Mouse (Mus musculus) mouse trophoblast stem cell (cell line): ENCODE data around the gene Shf.

Source experiments
- in situ Hi-C, 2 experiments: fragments of 300-500 bp; cut with MseI, MboI; formaldehyde crosslinking; loops; 2 replicates in 1 of 2; 3 replicates in 1 of 2; pipeline ENCODE4 v1.15.1; 2025

The Shf gene

DNA sequence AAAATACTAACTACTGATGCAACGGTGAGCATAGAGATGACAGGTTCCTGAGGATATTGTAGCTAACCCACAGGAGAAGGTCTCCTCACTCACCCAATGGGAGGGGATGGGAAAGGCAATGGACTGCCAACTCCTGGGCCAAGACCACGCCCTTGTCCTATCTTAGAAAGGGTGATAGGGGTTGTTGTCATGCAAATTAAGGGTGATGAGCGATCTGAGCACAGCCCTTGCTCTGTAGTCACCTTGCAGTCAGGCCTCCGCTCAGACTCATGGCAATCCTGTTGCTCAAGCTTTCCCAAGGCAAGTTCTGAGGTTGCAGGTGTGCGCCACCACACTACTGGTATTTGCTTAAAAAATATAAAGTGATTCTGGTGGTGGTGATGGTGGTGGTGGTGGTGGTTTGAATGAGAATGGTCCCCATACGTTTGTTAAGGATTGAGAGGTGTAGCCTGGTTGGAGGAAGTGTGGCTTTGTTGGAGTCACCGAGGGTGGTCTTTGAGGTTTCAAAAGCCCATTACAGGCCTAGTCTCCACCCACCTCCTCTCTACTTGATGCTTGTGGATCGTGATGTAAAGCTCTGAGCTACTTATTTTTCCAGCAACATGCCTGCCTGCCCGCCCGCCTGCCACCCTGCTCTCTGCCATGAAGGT lies 1.3 kb upstream of the Shf start:
- in situ Hi-C loops: no loop called here

DNA sequence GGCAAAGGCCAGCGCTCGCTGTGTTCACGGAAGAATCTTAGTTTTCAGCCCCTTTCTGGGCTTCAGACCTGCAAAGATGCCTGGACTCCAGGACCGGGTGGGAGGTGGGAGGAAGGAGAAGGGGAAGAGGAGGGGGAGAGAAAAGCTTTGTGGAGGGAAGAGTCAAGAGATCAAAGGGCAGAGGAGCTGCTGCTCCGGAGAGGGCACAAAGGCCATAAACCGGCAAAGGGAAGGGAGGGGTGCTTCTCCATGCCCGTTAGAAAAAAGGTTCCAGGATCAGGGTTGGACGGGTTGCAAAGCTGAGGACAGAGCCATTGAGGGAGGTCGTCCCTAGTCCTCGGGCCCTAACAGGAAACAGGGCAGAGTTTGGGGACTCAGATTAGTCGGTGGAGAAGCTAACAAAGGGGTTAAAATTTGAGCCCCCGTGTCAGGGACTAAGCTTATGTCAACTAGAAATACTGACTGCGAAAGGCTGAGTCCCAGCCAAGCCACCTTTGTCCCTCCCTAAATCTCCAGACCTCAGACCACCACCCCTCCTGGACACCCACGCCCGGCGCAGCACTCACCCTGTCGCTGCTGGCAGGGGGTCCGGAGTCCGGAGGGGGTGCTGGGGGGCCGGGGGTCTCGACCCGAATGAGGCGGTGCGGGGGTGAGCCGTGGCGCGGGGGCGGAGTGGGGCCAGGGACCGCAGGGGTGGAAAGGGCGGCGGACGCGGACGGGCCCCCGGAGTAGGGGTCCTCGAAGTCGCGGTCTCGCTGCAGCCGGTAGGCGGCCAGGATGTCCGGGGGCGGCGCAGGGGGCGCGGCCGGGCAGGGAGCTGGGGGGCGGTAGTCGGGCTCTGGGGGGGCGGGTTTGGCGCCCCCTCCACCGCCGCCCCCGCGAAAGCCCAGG lies 636 bp downstream of the Shf start:
- in situ Hi-C loops: no loop called here

DNA sequence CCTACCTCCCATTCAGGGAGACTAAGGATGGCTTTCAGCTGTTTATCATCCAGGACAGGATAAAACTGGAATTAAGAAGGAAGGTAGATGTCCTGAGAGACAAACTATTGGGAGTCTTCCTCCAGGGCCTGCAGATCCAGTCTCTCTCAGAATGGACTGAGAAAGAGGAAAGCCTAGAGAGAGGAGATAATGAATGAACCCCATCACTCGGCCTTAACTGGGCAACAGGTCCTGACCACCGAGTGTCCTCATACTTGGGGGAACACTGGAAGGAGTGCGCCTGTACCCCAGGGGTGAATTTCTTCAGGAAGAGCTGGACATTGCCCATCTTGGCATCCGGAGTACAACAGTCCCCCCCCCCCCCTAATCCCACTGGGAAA lies 1.3 kb downstream of the Shf start:
- in situ Hi-C loops: no loop called here

DNA sequence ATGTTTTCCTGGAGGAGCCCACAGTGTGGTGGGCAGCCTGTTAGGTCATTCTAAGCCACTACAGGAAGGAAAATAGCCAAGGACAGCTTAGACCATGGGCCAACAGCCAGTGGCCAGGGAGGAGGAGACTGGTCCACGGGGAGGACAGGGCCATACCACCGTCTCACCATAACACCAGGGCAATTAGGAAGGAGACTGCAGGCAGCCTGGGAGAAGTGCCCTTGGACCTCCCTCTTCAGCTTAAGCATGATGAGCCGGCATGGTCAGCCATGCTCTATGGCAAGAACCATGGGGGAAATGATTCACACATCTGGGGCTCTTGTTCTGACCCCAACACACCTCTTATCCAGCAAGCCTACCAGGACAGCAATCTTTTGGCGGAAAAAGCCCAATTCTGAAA lies 1.8 kb downstream of the Shf start:
- in situ Hi-C loops: no loop called here

DNA sequence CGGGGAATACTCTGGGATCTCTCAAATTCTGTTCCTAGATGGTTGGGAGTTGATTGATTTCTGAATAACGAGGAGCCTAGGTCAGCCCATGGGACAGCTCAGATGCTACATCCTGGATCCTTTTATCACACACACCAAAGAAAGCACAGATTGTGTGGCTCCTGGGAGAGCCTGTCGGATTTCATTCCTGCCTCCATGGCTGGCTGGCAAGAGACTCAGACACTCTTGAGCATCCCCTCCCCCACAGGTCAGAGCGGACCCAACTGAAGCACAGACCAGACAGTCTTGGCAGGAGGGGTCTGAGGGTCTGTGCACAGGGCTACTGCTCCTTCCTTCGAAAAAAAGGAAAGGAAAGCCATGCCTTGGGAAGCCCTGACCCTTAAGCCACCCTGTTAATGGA lies 2.3 kb downstream of the Shf start:
- in situ Hi-C loops: no loop called here

DNA sequence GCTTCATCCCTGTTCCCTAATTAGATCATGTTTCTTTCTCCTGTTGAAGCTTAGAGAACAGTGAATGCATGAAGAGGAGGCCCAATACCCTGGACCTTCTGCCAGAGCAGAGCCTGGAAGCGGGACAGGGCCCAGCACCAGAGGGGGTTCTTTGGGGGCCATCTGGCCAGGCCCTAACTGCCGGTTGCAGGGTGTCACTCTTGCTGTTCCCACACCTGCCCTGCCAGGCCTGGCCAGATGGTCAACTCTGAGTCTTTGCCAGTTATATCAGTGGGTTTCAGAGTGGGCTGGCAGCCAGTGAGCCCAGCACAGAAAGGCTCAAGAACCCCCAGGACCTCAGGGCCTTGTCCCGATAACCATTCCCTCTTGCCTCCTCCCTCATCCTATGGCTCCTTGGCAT lies 2.9 kb downstream of the Shf start:
- in situ Hi-C loops: no loop called here

DNA sequence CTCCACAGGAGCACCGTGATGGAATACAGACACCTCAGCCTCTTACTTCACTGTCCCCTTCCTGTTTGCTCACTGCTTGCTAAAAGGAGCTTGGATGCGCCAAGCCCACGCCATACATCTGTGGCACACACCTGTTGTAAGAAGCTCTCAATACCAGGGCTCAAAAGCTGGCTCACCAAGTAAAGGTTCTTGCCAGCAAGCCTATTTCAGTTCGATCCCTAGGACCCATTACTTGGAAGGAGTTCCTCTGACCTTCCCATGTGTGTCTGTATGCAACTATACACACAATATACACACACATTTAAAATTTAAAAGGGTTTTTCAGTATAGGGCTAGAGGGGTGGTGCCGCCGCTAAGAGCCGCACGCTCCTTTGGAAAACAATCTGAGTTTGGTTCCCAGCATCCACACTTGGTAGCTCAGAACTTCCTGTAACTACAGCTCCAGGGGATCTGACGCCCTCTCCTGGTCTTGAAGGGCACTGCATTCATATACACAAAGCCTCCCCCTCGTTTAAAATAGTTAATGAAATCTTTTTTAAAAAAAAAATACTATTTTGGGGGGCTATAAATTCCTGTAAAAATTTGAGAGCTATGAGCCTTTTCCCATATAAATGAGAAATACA lies 3.6 kb downstream of the Shf start:
- in situ Hi-C loops: no loop called here

DNA sequence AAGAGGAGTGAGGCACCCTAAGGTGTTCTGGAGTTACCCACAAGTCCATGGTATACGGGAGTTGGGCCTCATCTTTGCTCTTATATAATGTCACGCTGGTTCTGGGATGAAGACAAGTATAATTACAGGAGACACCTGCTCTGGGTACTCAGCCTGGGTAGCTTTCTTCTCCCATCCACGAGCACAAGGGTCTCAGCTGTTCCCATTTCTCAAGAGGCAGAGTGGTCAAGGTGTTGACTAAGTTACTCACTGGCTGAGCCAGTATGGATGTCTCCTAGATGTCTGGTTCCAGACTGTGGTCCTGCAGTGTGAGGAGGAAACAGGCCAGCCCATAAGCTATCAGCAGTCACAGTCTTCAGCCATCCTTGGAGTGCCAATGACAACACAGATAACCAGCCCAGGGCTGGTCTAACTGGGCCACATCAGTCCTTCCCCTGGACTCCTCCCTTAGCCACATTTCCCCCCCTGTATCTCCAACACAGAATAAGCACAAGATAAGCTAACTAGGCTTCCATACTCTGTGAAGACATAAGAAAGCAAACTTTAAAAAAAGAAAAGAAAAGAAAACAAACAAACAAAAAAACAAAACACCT lies 4.5 kb downstream of the Shf start:
- in situ Hi-C loops: no loop called here

DNA sequence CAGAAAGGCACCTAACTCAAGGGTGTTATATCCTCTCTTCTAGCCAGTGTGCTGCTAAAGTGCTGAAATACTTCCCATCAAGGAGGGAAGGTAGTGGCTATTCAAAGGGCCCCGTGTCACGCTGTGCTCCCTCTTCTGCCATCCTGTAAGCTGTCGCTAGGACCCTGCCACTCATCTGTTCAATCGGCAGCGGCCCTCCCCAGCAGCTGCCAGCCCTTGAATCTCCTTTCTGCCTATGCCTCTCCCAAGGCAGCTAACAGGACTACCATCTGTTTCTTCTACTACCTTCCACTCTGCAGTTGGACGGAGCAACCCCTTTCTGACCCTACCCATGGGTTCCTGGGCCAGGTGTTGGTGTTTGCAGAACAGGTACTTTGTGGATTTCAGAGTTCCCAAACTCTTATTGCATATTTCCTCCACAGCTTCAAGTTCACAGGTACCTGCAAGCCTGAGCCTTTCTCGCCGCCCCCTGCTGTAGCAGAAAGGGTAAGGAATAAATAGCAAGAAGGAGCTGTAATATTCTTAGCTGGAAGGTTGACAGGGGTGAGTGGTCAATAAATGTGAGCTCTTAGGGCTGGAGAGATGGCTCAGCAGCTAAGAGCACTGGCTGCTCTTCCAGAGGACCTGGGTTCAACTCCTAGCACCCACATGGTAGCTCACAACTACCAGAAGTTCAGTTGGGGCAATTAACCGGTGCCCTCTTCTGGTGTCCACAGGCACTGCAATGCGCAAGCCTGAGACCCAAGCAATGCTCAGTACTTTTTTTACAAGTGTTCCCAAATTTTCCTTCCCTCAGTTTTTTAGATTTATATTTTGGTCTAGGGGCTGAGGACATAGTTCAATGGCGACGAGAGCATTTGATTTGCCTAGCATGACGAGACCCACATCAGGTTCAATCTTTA lies 6.1 kb downstream of the Shf start:
- in situ Hi-C loops: no loop called here

DNA sequence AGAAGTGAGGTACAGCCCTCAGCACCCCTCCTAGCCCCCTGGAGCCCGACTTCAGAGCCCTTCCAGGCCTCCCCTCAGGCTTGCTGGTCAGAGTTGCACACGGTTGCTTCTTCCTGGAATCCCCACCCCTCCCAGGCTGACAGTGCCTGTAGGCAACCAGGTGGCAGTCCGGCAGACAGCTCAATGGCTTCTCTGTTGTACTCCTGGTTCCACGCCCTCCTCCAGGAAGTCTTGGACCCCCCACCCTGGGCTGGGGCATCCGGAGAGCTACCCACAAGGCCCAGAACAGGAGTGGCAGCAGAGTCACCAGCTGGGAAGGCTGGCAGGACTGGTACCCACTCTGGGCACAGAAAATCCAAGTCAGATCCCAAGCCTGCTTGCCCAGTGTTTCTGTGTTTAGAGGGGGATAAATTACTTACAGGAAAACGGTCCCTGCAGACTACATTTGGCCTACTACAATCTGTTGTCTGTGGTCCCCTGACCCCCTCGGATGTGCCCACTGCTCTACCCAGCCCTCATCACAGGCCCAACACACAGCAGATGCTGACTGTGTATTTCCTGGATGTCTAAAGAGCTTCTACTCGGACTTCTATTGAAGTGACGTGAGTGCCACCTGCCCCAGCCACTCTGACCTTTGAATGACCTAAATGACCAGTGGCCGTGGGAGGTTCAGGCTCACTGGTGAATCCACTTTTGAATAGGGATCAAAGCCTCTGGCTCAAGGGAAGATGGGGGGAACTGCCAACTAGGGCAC lies 6.9 kb downstream of the Shf start:
- in situ Hi-C loops: no loop called here

DNA sequence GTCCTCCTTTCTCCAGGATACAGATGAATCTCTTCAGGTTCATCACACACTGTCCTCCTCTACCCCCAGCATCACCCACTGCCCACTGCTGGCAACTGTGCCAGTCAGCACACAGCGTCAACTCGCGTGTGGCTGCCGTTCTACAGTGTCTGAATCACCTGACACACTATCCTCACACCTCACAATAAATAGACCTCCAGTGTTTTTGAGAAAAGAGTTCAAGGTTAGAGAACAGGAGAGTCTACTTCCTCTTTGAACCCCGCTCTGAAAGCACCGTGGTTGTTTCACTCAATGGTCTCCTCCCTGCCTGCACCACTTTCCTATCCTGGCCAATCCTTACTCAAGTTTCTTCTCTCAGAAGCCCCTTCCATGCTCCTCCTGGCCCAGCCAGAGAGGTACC lies 7.8 kb downstream of the Shf start:
- in situ Hi-C loops: no loop called here

DNA sequence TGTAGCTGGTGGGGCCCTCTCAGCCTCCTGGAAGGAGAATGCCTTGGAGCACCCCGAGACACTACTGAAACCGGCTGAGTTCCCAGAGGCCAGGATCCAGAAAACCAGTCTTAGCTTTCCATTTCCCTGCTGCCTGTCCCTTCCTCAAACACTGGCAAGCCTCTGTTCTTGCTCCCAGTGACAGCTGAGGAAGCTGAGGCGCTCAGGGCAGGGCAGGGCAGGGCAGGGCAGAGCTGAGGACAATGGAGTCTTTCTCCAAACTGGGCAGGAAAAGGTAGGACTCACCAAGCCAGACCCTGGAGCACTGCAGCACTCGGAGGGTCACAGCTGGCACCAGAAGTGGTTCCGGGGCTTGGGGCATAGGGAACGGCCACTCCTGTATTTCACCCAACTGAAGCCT lies 8.7 kb downstream of the Shf start:
- in situ Hi-C loops: no loop called here

DNA sequence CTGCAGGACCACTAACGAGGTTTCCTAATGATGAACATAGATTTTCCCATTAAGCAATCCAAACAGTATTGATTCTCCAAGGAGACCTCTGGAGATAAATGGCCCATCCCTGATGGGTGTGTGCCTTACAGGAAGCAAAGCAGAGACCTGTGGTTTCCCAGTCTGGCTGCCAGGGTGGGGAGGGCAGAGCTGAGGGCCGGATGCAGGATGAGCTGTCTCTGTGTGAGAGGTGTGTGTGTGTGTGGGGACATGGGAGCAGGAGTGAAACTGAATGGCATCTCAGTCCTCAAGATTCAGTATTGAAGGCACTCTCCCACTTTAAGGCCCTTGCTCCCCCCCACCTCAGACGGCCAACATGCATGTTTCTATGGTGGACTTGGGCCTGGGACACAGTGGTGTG lies 12.8 kb downstream of the Shf start:
- in situ Hi-C loops: no loop called here

DNA sequence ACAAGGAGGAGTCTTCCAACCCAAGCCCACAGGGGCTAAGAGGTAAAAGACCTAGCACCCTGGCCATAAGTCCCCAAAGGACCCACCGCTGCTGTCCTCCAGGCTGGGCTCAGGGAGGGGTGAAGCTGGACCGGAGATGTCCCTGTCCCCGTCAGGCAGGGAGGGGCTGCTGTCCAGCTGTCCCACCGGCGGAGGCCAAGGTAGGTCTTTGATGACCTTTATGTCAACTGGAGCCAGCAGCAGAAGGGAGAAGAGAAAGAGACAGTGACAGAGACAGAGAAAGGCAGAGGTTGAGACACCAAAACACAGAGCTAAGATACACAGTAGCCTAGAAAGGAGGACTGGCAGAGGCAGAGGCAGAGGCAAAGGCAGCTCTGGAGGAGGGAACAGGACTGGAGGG lies 13.6 kb downstream of the Shf start:
- in situ Hi-C loops: no loop called here

DNA sequence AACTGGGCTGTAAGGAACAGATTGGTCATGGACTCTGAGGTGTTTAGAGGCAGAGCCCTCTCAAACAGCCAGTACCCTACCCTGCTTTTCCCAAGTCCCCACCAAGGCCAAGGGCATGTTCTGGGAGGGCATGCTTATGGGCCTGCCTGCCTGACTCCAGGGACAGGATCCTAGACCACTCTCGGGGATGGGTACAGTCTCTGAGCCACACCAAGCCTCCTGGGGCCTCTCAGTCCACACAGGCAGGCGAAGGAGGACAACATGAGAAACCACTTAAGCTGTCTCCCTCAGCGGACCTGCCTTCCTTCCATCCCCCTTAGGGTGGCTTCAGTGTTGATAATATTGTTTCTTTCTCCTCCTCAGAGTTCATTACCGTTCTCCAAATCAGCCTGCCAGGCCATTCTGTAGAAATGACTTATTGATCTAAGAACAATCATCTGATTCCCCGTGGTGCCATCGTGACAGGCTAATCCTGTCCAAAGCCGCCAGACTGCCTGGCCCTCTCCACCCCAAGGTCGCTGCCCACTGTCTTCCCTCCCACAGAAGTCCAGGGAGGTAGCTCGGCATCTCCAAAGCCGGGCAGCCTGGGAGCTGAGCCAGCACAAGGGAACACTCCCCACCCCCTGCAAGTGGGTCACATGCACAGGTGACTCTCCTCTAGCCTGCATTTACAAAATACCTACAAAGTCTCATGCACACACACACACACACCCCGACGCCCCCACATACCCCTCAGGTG lies 14.6 kb downstream of the Shf start:
- in situ Hi-C loops: no loop called here

DNA sequence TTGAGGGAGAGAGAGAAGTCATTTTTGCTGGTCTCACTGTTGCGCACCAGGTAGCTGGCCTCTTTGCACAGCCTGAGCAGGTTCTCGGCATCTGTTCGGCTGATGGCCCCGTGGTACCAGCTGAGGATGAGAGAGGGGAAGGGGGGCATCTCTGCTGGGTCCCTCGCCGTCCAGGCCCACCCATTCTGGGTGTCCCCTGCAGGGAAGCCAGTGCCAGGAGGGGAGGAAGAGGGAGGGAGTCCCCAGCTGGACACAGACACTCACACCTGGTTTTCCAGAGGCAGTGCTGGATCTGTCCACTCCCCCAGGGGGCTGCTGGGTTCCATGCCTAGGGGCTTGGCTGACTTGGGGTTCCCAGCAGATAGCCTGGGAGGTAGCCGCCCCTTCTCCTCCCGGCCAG lies 15.2 kb downstream of the Shf start:
- in situ Hi-C loops: no loop called here

DNA sequence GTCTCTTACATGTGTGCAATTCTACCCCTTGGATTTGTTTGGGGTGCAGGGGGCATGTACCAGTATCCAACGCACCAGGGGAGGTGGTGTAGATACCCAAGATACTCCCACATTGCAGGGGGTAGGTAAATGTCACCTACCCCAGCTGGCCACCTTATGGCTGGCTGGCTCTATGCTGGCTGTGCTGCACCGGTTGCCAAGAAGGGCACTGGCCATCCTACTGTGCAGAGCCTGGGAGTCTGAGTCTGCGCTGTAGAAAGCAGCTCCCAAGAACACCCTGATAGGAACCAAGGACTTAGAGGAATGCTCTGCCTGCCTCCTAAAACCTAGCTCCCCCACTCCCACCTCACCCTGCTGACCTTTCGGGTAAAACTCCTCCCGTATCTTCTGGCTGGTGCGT lies 16.0 kb downstream of the Shf start:
- in situ Hi-C loops: no loop called here

DNA sequence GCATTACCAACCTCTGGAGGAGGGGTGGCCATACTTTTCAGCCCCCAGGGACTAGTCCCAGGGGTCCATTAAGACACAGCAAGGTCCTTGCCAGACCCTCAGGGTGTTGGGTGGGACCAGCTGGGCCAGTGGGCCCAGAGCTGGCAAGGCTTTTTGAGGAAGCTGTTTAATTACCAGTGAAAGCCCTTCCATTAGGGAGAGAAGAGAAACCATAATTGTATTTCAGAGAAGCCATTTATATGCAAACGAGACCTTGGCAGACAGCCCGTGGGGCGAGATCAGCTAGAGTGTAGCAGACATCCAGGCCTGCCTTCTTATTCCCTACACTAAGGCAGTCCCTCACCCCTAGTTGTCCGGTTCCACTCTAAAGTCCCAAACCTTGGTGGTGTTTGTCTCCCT lies 17.0 kb downstream of the Shf start:
- in situ Hi-C loops: no loop called here

DNA sequence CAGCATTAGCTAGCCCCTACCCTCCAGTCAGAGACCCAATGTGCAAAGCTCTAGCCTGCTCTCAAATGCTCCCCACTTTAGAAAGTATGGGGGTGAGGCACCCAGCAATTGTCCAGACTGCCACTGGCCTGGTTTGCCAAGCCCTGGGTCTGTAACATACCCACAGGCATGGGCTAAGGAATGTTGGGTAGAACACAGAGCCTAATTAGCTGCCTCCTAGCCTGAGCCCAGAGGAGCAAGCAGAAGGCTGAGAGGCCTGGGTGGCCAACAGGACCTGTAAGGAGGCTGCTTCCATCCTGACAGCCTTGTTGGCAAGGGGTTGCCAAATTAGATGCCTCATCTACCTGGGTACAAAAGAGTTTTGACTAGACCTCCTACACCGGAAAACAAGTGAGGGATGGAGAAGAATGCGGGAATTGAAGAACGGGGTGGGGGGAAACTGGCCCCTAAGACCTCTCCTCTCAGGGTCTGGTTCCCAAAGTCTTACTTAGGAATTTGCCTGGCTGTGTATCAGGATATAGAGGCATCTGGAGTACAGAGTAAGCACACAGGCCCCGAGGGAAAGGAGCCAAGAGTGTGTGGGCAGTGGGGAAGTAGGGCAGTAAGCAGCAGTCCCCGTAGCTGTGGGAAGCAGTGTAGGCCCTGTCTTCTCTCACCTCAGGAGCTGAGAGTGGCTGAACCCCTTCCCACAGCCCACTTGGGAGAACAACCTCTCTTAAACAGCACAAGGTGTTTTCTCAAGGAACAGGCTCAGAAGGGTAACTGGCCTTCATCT lies 17.6 kb downstream of the Shf start:
- in situ Hi-C loops: no loop called here
